Mouse (Mus musculus) adrenal gland, postnatal 14 days (tissue): ENCODE data around the gene Slc12a6. TPM values are rescaled to one million over a fixed set of nuclear protein-coding genes. Genes with fewer than 3 reads are reported as not detected.
A peak's percentile ranks its signal among the peaks of the same experiment; 100 is the strongest.

Experiments used
- DNase-seq: peaks from one replicate; pipeline ENCODE4 v3.0.0; 2021; ENCODE audit warnings: mixed read lengths
- total RNA-seq: library from RNA; stranded (reverse); gene quantifications from 2 replicates; pipeline ENCODE4 v1.2.3, GENCODE M21; 2021

Slc12a6 gene
- total RNA-seq, 1 experiment from 2014 or later, result 35.0 TPM

DNA sequence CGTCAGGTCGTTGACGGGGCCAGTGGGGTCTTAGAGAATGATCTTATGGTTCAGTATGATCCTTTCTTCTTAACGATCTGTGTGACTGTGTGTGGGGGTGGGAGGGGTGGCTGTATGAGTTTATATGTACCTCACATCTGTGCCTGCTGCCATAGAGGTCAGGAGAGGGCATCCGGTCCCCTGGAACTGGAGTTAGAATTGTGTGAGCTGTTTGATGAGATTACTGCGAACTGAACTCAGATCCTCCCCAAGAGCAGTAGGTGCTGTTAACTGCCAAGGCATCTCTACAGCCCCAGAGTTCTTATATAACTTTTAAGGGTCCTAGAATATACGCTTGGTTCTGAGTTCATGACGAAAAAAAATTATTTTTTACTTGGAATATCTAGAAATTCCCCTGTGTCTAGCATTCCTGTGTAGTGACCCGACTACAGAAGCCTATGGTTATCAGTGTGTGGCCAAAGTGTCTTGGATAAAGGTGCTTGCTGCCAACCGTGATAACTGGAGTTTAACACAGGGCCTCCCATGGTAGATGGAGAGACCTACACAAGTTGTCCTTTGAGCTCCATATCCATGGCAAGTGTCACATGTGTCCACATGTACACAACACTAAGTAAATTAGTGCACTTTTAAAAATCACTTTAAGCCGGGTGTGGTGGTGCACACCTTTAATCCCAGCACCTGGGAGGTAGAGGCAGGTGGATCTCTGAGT is 62.6 kb downstream of the Slc12a6 start:
- no peak for DNase-seq

DNA sequence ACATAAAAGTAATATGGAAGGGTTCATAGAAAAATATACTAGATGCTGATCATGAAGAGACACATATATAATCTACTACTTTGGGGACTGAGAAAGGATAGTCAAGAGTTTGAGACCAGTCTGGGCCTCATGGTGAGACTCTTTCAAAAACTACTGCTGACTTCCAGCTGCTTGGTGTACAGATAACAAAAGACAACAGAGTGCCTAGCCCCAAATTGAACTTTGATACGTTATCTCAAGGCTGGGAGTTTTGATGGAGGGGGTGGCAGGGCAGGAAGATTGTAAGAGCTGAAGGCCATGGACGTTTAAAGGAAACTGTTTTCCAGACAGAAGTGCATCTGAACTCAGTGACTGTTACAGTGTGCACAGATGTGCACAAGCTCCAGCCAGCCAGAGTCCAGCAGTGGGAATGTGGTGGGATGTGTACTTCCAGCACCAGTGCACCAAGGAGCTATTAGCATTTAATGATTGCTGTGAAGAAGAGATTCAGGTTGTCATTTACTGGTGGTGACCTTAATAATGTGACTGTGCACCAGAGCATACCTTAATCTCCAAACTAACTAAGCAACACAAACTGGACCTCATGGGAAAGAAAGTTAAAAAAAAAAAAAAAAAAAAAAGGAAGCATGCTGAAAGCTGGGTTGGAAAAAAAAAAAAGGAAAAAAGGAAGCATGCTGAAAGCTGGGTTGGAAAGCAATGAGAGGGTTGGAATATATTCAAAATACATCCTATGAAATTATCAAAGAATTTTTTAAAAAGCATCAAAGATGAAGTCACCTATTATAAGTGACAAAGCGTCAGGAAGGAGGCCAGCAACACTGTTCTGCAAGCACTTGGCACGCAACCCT is 66.7 kb downstream of the Slc12a6 start:
- DNase-seq, result no peak

- DNase-seq, result peak; percentile 62
Observed at GRCm38 (mm10) chr2:112337211-112337610, 71.6 kb downstream of the Slc12a6 start.

DNA sequence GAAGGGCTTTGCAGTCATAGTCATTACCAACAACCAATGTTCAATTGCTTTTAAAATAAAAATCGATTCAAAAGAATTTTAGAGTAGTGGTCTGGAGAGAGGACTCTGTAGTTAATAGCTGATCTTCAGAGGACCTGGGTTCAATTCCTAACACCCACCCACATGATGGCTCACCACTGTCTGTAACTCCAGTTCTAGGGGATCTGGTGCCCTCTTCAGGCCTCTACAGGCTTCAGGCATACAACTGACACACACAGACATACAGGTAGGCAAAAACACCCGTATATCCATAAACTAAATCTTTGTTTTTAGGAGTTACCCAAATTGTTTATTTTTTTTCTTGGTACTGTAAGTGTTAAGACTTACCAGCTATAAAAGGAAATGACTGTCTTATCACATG is 74.1 kb downstream of the Slc12a6 start:
- peak; percentile 14 for DNase-seq

GRCm38 (mm10) chr2:112341117-112341516 is 75.5 kb downstream of the Slc12a6 start:
- peak; percentile 20 for DNase-seq

GRCm38 (mm10) chr2:112348246-112348645 is 82.6 kb downstream of the Slc12a6 start:
- no peak for DNase-seq

DNA sequence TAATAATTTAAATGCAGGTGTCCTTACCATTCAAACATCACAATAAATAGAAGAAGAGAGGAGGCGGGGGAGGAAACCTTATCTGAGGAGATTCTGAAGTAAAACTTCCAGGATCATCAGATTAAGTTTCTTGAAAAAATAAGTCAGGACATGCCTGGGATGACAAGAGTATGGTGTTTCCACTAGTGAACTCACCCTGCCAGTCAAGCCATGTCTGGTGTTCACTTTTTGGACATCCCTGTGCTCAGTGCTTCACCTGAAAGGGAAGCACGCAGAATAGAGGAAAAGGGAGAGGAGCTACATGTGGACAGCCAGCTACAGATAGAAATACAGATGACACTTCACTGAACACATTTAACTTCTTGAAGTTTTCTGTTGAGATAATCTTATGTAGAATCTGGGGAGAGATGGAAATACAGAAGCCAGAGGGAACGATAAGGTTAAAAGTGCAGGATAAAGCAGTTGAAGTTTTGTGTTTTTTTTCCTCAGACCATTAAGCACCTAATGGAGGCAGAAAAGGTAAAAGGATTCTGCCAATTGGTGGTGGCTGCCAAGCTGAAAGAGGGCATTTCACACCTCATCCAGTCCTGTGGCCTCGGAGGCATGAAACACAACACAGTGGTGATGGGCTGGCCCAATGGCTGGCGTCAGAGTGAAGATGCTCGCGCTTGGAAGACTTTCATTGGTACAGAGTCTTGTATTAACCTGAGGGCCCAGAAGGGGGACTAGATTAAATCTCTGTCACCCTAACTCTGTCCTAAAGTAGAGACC is 88.2 kb downstream of the Slc12a6 start:
- no peak for DNase-seq

- no peak for DNase-seq
Observed at GRCm38 (mm10) chr2:112359611-112360010, 94.0 kb downstream of the Slc12a6 start.

DNA sequence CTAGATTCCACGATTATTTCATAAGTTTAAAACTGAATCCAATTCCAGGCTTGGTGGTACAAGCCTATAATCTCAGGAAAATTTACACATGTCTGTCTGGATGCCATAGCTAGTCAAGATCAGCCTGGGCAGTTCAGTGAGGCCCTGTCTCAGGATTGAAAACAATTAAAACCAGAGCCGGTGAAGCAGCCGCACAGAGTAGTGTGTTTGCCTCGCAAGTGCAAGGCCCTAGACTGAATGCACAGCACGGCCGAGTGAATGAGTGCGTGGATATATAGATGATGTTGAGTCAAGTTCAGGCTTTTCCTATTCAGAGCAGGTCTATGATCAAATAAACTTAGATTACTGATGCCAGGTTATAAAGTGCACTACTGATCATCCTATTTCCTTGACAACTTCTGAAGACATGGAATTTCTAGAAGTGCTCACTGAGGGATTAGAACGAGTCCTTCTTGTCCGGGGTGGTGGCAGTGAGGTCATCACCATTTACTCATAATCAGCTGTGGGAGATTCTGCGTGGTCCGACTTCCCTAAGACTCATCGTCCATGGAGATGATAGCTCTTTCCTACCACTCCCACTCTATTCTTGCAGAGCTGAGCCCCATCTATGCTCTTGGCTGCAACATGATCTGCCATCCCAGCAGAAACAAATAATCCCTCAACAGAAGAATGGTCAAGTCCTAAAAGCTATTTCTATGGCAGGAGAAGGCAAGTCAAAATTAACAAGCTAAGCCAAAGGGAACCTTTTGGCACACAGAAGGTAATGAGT is 94.6 kb downstream of the Slc12a6 start:
- DNase-seq, result no peak

GRCm38 (mm10) chr2:112360781-112361169 is 95.2 kb downstream of the Slc12a6 start:
- no peak for DNase-seq

- peak; percentile 18 for DNase-seq
Observed at GRCm38 (mm10) chr2:112367222-112367621, 101.6 kb downstream of the Slc12a6 start.

- peak; percentile 95 for DNase-seq
Observed at GRCm38 (mm10) chr2:112367726-112368673, 102.4 kb downstream of the Slc12a6 start, which contains the start of gene Emc4. Emc4 (minus strand) TSS chr2:112368027.

DNA sequence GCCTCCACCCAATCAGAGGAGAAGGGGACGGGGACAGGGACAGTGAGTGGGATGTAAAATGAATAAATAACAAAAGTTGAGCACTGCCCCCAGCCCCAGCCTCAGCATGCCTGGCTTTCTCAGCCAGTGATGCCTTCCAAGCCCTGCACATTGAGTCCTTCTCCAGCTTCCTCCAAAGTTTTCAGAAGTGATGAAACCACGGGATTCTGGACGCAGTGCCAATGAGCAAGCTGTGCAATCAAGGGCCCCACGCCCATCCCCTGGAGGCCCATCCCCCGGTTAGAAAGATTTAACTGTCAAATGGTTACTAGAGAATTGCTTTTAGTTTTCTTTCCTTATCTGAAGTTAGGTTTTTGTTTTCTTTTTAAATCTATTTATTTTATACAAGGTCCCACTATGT is 104.3 kb downstream of the Slc12a6 start:
- peak; percentile 61 for DNase-seq

DNA sequence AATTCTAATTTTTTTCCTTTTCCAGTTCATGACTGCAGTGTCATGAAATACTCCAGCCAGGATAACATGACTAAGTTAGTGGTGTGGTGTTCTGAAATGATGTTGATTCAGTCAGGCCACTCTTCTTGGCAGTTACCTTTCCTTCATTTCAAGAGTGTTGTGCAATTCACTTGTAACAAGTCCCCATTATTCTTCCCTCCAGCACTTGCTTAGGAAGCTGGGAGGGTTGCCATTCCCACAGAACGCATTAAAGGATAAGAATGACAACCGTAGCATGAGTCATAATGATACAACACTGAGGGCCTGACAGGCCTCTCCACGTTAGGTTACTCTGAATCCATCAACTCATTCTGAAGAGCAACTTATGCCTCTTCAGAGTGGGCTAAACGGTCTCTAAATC is 107.5 kb downstream of the Slc12a6 start:
- peak; percentile 12 for DNase-seq

DNA sequence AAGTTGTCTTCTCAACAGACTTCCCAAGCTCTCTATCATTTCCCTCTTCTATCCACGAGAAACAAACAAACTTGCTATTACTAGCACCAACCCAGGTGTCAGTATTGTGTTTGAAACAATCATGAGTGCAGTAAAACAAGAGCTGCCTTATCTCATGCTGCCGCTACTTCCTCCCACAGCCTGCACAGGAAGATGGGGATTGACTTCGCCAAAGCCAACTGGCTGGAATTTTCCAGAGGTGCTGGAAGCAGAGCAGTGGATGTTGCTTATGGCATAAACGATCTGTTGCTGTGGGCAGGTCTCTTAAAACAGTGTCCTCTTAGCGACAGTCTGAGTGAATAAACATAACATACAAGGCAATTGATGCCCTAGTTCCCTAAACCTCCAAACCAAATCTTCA is 109.0 kb downstream of the Slc12a6 start:
- DNase-seq, result no peak

- peak; percentile 99 for DNase-seq
Observed at GRCm38 (mm10) chr2:112378973-112379898, 113.6 kb downstream of the Slc12a6 start, which contains the start of gene Katnbl1. Katnbl1 (plus strand) TSS chr2:112379211.

DNA sequence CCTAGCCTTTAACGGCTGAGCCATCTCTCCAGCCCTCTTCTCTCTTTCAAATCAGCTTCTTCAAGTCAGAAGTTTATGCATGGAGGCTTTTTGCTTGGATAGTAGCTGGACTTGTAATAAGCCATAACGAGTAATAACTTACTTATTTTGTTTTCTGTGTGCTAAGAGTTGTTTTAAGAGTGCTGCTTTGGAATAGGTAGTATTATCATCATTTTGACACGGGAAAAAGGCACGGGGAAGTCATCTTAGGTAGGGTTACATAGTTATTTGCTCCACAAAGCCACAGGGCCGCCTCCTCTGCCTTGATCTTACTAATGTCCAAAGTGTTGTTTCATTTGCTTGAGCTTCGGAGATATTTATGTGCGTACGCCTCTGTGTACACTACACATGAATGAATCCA is 114.5 kb downstream of the Slc12a6 start:
- DNase-seq, result no peak

DNA sequence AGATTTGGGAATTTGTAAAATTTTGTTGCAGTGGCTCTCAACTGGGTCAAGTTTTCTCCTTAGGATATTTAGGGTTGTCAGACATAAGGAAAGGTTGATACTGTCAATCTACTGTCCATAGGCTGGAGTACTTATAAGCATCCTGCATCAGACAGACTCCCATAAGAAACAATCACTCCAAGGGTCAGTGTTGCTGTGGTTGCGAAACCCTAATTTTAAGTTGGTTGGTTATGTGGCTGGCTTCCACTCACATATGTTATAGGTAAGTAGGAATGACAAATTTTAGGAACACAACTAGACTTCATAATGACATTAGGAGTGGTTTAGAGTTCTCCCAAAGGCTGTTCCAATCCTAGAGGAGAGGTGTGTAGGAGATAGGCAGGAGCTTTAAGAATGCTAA is 115.6 kb downstream of the Slc12a6 start:
- no peak for DNase-seq

GRCm38 (mm10) chr2:112390843-112391242 is 125.2 kb downstream of the Slc12a6 start:
- no peak for DNase-seq
